16 mouse cellular contexts compared by ENCODE assay signal in genomic region chr1:165017793-165018192, GRCm38 (mm10).
DNase-seq lines count a peak whose midpoint lies in the region; ATAC-seq and TF ChIP-seq lines count a peak whose summit lies in the region.
"Had no signal": no experiment of that assay in that cellular context is flagged by ENCODE, and none has a peak within 500 bp of the region (broad histone marks: within the 10 kb centered on the region; RNA-seq: fewer than 3 reads in every experiment).

No protein-coding gene starts in this region.

- peak; percentile 31 for ATAC-seq in hindbrain, embryonic 11.5 days (ENCODE audit: low FRiP score)
- ATAC-seq in hindbrain, embryonic 16.5 days: peak; percentile 18; the same call in 1 of the 2 replicates
- ATAC-seq in midbrain, postnatal 0 days (ENCODE audit: low FRiP score): peak; percentile 45; the same call in 1 of the 2 replicates
- ATAC-seq in inflammation-experienced regulatory T-cells, adult 6 months: no peak

- H3K4me1 ChIP-seq in hindbrain, embryonic 11.5 days (replicated peaks; ENCODE audit: control insufficient read depth, insufficient read depth, low read length): no peaks in the 10 kb centered on the region
- H3K4me1 ChIP-seq in hindbrain, embryonic 10.5 days (replicated peaks): peaks cover 13% of the 10 kb centered on the region; the same call in 1 of the 2 replicates
- H3K4me1 ChIP-seq in hindbrain, embryonic 16.5 days (ENCODE audit: control insufficient read depth, insufficient read depth, low read depth, low read length): peaks cover 10% of the 10 kb centered on the region
- H3K4me1 ChIP-seq in midbrain, postnatal 0 days (ENCODE audit: insufficient read depth, low read length): no peaks in the 10 kb centered on the region; the same call in 1 of the 2 replicates
- H3K4me1 ChIP-seq: embryonic facial prominence, embryonic 15.5 days; liver, embryonic 12.5 days had no signal

- no peaks in the 10 kb centered on the region for H3K9me3 ChIP-seq in hindbrain, embryonic 11.5 days (ENCODE audit: control insufficient read depth, low read length)
- H3K9me3 ChIP-seq in hindbrain, embryonic 10.5 days: no peaks in the 10 kb centered on the region
- no peaks in the 10 kb centered on the region for H3K9me3 ChIP-seq in hindbrain, embryonic 16.5 days (ENCODE audit: control insufficient read depth, low read length)
- no peaks in the 10 kb centered on the region for H3K9me3 ChIP-seq in midbrain, postnatal 0 days (ENCODE audit: low read length)
- H3K9me3 ChIP-seq: embryonic facial prominence, embryonic 15.5 days; heart, embryonic 10.5 days; liver, embryonic 12.5 days; megakaryocyte, embryonic 14.5 days had no signal

- no peaks in the 10 kb centered on the region for H3K36me3 ChIP-seq in hindbrain, embryonic 11.5 days (ENCODE audit: control insufficient read depth, insufficient read depth, low read length)
- no peaks in the 10 kb centered on the region for H3K36me3 ChIP-seq in hindbrain, embryonic 10.5 days
- no peaks in the 10 kb centered on the region for H3K36me3 ChIP-seq in hindbrain, embryonic 16.5 days (ENCODE audit: control insufficient read depth, insufficient read depth, low read length)
- no peaks in the 10 kb centered on the region for H3K36me3 ChIP-seq in midbrain, postnatal 0 days (ENCODE audit: insufficient read depth, low read length)
- H3K36me3 ChIP-seq: embryonic facial prominence, embryonic 15.5 days; heart, embryonic 10.5 days; liver, embryonic 12.5 days had no signal

- WGBS in hindbrain, embryonic 11.5 days: 51% methylated on average over 6 of the region's 6 CpGs
- 61% methylated on average over 6 of the region's 6 CpGs for WGBS in hindbrain, embryonic 10.5 days
- 21% methylated on average over 6 of the region's 6 CpGs for WGBS in hindbrain, embryonic 16.5 days
- 24% methylated on average over 6 of the region's 6 CpGs for WGBS in midbrain, postnatal 0 days

- TF ChIP-seq POLR2A in brain, embryonic 14.5 days (IDR thresholded peaks at IDR 0.05; ENCODE audit: borderline replicate concordance, extremely low read depth, insufficient read depth, insufficient read length, poor library complexity, severe bottlenecking): no peak

- TF ChIP-seq CTCF in brain, embryonic 14.5 days (IDR thresholded peaks at IDR 0.05; ENCODE audit: borderline replicate concordance, extremely low read depth, insufficient read depth, insufficient read length): no peak
- TF ChIP-seq CTCF in midbrain, postnatal 0 days (IDR thresholded peaks at IDR 0.05): no peak

- H3K9ac ChIP-seq in hindbrain, embryonic 11.5 days (ENCODE audit: low read depth, low read length): no peak overlapping the region
- no peak overlapping the region for H3K9ac ChIP-seq in hindbrain, embryonic 16.5 days (ENCODE audit: low read depth, low read length)
- H3K9ac ChIP-seq in midbrain, postnatal 0 days (replicated peaks; ENCODE audit: low read length, poor library complexity, severe bottlenecking): no peak overlapping the region
- H3K9ac ChIP-seq: embryonic facial prominence, embryonic 15.5 days; liver, embryonic 12.5 days had no signal

- no peaks in the 10 kb centered on the region for H3K27me3 ChIP-seq in hindbrain, embryonic 11.5 days (ENCODE audit: control insufficient read depth, insufficient read depth, low read length)
- no peaks in the 10 kb centered on the region for H3K27me3 ChIP-seq in hindbrain, embryonic 10.5 days (ENCODE audit: insufficient read depth, poor library complexity, severe bottlenecking)
- H3K27me3 ChIP-seq in hindbrain, embryonic 16.5 days (replicated peaks; ENCODE audit: control insufficient read depth, insufficient read depth, low read length): no peaks in the 10 kb centered on the region
- no peaks in the 10 kb centered on the region for H3K27me3 ChIP-seq in midbrain, postnatal 0 days (ENCODE audit: insufficient read depth, low read length)
- H3K27me3 ChIP-seq: embryonic facial prominence, embryonic 15.5 days; liver, embryonic 12.5 days had no signal

- H3K4me3 ChIP-seq in hindbrain, embryonic 11.5 days (ENCODE audit: low read depth, low read length): no peak overlapping the region
- no peak overlapping the region for H3K4me3 ChIP-seq in hindbrain, embryonic 10.5 days
- no peak overlapping the region for H3K4me3 ChIP-seq in hindbrain, embryonic 16.5 days (ENCODE audit: low read length)
- H3K4me3 ChIP-seq in midbrain, postnatal 0 days (ENCODE audit: low read depth, low read length): no peak overlapping the region
- H3K4me3 ChIP-seq: liver, embryonic 12.5 days; megakaryocyte, embryonic 14.5 days had no signal

- H3K27ac ChIP-seq in hindbrain, embryonic 11.5 days (ENCODE audit: low read depth, low read length): no peak overlapping the region
- no peak overlapping the region for H3K27ac ChIP-seq in hindbrain, embryonic 10.5 days
- H3K27ac ChIP-seq in hindbrain, embryonic 16.5 days (ENCODE audit: low read depth, low read length): peak overlapping the region; percentile 11; the same call in 1 of the 2 replicates
- peak overlapping the region; percentile 38; the same call in 1 of the 2 replicates for H3K27ac ChIP-seq in midbrain, postnatal 0 days (ENCODE audit: low read depth, low read length)
- H3K27ac ChIP-seq: embryonic facial prominence, embryonic 15.5 days; liver, embryonic 12.5 days had no signal

- peak; percentile 25 for DNase-seq in hindbrain, embryonic 11.5 days (ENCODE audit: low spot score)
- no peak for DNase-seq in hindbrain, embryonic 10.5 days (ENCODE audit: low spot score)
- peak; percentile 76 for DNase-seq in brain, embryonic 14.5 days (ENCODE audit: low read depth)
- DNase-seq in midbrain, postnatal 0 days (ENCODE audit: low spot score): peak; percentile 59
- no peak for DNase-seq in cerebellum, adult 11-12 months
- no peak for DNase-seq in natural killer cell, adult 2 months (ENCODE audit: low spot score in 2 of 2)
- DNase-seq: cerebellum, adult 18-20 months; gastrocnemius, postnatal 25 days; heart, postnatal 14 days; kidney, postnatal 10 days had no signal

- no peak overlapping the region for H3K4me2 ChIP-seq in hindbrain, embryonic 11.5 days (replicated peaks; ENCODE audit: low read depth, low read length)
- H3K4me2 ChIP-seq in hindbrain, embryonic 16.5 days (ENCODE audit: low read length): no peak overlapping the region
- no peak overlapping the region for H3K4me2 ChIP-seq in midbrain, postnatal 0 days (ENCODE audit: low read depth, low read length, poor library complexity, severe bottlenecking)
- H3K4me2 ChIP-seq: liver, embryonic 12.5 days had no signal

Comparison
In these comparisons a context has a peak if more than half of its experiments do, and no peak if none do; other contexts are left out.
1. DNase-seq: peak in hindbrain, embryonic 11.5 days (single experiment), brain, embryonic 14.5 days (single experiment) and midbrain, postnatal 0 days (single experiment); none in hindbrain, embryonic 10.5 days (single experiment), cerebellum, adult 11-12 months (single experiment) and natural killer cell, adult 2 months (0 of 2).
2. H3K27ac ChIP-seq: peak in hindbrain, embryonic 16.5 days (single experiment) and midbrain, postnatal 0 days (single experiment); none in hindbrain, embryonic 11.5 days (single experiment) and hindbrain, embryonic 10.5 days (single experiment).